Mouse (Mus musculus): ENCODE data around the gene Zfp709.
"Not testable (repeated sequence)": the region's sequence is repeated elsewhere in the genome, so short reads cannot be mapped to it uniquely, and the experiment has no call there.

DNA sequence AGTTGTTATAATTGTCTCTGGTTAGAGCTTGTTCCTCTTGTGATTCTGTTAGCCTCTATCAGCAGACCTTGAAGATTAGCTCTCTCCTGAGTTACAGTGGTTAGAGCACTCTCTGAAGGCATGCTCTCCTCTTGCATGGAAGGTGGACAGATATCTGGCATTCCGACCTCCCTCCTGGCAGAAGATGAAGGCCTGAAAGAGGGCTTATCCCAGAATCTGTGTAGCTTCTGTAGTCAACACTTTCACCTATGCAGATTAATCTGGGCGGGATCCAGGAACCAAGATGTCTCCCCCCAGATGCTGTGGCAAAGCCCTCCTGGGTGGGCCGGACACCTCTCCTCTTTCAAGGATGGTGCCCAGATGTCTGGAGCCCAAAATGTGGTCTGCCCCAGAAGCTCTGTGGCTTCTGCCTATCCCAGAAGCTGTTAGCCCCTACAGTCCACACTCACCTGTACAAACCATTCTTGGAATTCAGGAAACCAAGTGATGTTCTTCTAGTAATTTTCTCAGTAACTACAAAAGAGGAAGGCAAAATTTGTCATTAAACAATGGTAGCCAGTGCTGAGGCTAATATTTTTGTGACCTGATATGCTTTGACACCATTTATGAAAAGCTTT, 40.5 kb upstream of the Zfp709 start:
- not testable (repeated sequence) for TF ChIP-seq CTCF (IDR thresholded peaks at IDR 0.05; ENCODE audit: low read depth, low read length); POLR2A (IDR thresholded peaks at IDR 0.05; ENCODE audit: insufficient read depth, low read length)
